In the genomic region with DNA sequence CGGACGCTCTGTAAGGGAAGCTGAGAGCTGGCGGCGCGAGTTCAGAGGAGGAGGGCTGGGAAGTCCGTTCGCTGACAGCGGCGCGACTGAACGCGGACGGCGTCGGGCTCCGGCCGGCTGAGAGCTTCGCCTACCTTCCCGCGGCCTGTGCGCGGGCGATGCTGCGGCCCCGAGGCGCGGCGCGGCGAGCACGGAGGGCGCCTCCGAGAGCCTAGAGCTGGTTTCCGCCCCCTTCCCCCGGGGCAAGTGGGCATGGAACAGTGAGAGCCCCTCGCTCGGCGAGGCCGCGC, we compare ENCODE assay signal across 8 mouse cellular contexts. TPM values are rescaled to one million over a fixed set of nuclear protein-coding genes. Genes with fewer than 3 reads are reported as not detected.
DNase-seq lines count a peak whose midpoint lies in the region; ATAC-seq and TF ChIP-seq lines count a peak whose summit lies in the region.

No protein-coding gene starts in this region.

- H3K9ac ChIP-seq in embryonic facial prominence, embryonic 11.5 days (replicated peaks; ENCODE audit: low read length): peak overlapping the region; percentile 71
- peak overlapping the region; percentile 53 for H3K9ac ChIP-seq in intestine, embryonic 14.5 days (ENCODE audit: low read length)

- no peak for TF ChIP-seq CTCF in left cerebral cortex, adult 2 months (IDR thresholded peaks at IDR 0.05)

- intact Hi-C loops in left cerebral cortex, adult 2 months (cut with DNase I): loop anchor here (2.0 to 10.0 kb wide), 4 partner anchors 22 to 438 kb away; no protein-coding TSS in a partner anchor

- H3K27ac ChIP-seq in left cerebral cortex, adult 2 months: peak overlapping the region; percentile 41
- H3K27ac ChIP-seq in embryonic facial prominence, embryonic 11.5 days (replicated peaks; ENCODE audit: low read depth, low read length): peak overlapping the region; percentile 68
- H3K27ac ChIP-seq in intestine, embryonic 14.5 days (ENCODE audit: low read depth): peak overlapping the region; percentile 81

- peaks cover 41% of the 10 kb centered on the region for H3K79me2 ChIP-seq in myocyte (ENCODE audit: control insufficient read depth, insufficient read depth)

- WGBS in embryonic facial prominence, embryonic 11.5 days: under 1% methylated on average over 40 of the region's 40 CpGs
- under 1% methylated on average over 39 of the region's 40 CpGs for WGBS in intestine, embryonic 14.5 days

- no peak for DNase-seq in left cerebral cortex, adult 2 months (ENCODE audit: extremely low spot score in 1 of 2, low spot score in 2 of 2)
- DNase-seq in left cerebral cortex, adult 11 months (ENCODE audit: low spot score): no peak
- no peak for DNase-seq in embryonic facial prominence, embryonic 11.5 days (ENCODE audit: low spot score)
- DNase-seq in intestine, embryonic 14.5 days (ENCODE audit: low spot score): no peak
- DNase-seq in urinary bladder, postnatal 4 days (ENCODE audit: low spot score in 2 of 2): no peak
- DNase-seq in layer of hippocampus, adult 8-10 months (ENCODE audit: low spot score in 2 of 2): no peak
- DNase-seq in gastrocnemius, adult 18-20 months (ENCODE audit: low spot score): no peak

- H3K27me3 ChIP-seq in embryonic facial prominence, embryonic 11.5 days (ENCODE audit: control insufficient read depth, insufficient read depth, low read length): no peaks in the 10 kb centered on the region
- H3K27me3 ChIP-seq in intestine, embryonic 14.5 days (replicated peaks; ENCODE audit: control insufficient read depth, insufficient read depth, low read length): no peaks in the 10 kb centered on the region; the same call in 1 of the 2 replicates
- H3K27me3 ChIP-seq in myocyte (ENCODE audit: control insufficient read depth, insufficient read depth, insufficient read length): peaks cover 7% of the 10 kb centered on the region

- peaks cover 2% of the 10 kb centered on the region; the same call in 1 of the 2 replicates for H3K4me1 ChIP-seq in embryonic facial prominence, embryonic 11.5 days (ENCODE audit: control insufficient read depth, insufficient read depth, low read length)
- peaks cover 29% of the 10 kb centered on the region for H3K4me1 ChIP-seq in intestine, embryonic 14.5 days (replicated peaks; ENCODE audit: control insufficient read depth, insufficient read depth, low read length)

- ATAC-seq in embryonic facial prominence, embryonic 11.5 days (replicated peaks; ENCODE audit: insufficient number of reproducible peaks, low FRiP score, low TSS enrichment, low read depth): no peak
- ATAC-seq in intestine, embryonic 14.5 days (replicated peaks; ENCODE audit: low FRiP score, low TSS enrichment, low read depth): peak; percentile 48

- H3ac ChIP-seq in myocyte (ENCODE audit: control insufficient read depth, insufficient read length): peak overlapping the region; percentile 86

- TF ChIP-seq POLR2A in myocyte (IDR thresholded peaks at IDR 0.05; ENCODE audit: insufficient read length, low read depth): no peak

- peak overlapping the region; percentile 80 for H3K4me2 ChIP-seq in embryonic facial prominence, embryonic 11.5 days (ENCODE audit: low read depth, low read length)
- peak overlapping the region; percentile 95 for H3K4me2 ChIP-seq in intestine, embryonic 14.5 days (ENCODE audit: low read length)
- peak overlapping the region; percentile 98 for H3K4me2 ChIP-seq in myocyte (ENCODE audit: low read depth)

- no peaks in the 10 kb centered on the region for H3K9me3 ChIP-seq in embryonic facial prominence, embryonic 11.5 days (replicated peaks; ENCODE audit: control insufficient read depth, low read length)
- H3K9me3 ChIP-seq in intestine, embryonic 14.5 days (ENCODE audit: control insufficient read depth, low read length): no peaks in the 10 kb centered on the region

- peak overlapping the region; percentile 65 for H3K4me3 ChIP-seq in left cerebral cortex, adult 2 months
- peak overlapping the region; percentile 57 for H3K4me3 ChIP-seq in embryonic facial prominence, embryonic 11.5 days (ENCODE audit: low read depth, low read length)
- H3K4me3 ChIP-seq in intestine, embryonic 14.5 days (ENCODE audit: low read depth, low read length): peak overlapping the region; percentile 65
- peak overlapping the region; percentile 72 for H3K4me3 ChIP-seq in myocyte

- H3K36me3 ChIP-seq in embryonic facial prominence, embryonic 11.5 days (replicated peaks; ENCODE audit: control insufficient read depth, insufficient read depth, low read depth, low read length): no peaks in the 10 kb centered on the region
- no peaks in the 10 kb centered on the region for H3K36me3 ChIP-seq in intestine, embryonic 14.5 days (ENCODE audit: control insufficient read depth, insufficient read depth, low read length)
- no peaks in the 10 kb centered on the region for H3K36me3 ChIP-seq in myocyte (ENCODE audit: control insufficient read depth, insufficient read depth)

TF ChIP-seq in myocyte, 11 proteins besides CTCF, POLR2A, EP300 and RAD21:
- no peak for TF ChIP-seq MYOD1 (IDR thresholded peaks at IDR 0.05; ENCODE audit: control insufficient read depth in 1 of 3, insufficient read length in 2 of 3, low read depth in 2 of 3)
- peak in 1 of 3 experiments; percentile 47 for TF ChIP-seq MYOG (IDR thresholded peaks at IDR 0.05; ENCODE audit: control insufficient read depth in 1 of 3, insufficient read depth in 1 of 3, insufficient read length in 2 of 3, low read depth in 2 of 3)
- TF ChIP-seq REST (IDR thresholded peaks at IDR 0.05; ENCODE audit: insufficient read depth, insufficient read length): no peak

RNA-seq across cellular contexts. Expression of a gene that starts 0.3 kb away (rescaled TPM):
- total RNA-seq in left cerebral cortex, adult 2 months (2021): 1 to 10 TPM; 8.1 to 9.7 TPM
- 9.7 and 10.2 TPM in 2 replicates for polyA plus RNA-seq in embryonic facial prominence, embryonic 11.5 days (2014; fragmentation: Nextera tagmentation; extraction: Ambion mirVana)
- polyA plus RNA-seq in intestine, embryonic 14.5 days (2014; fragmentation: Nextera tagmentation; extraction: Ambion mirVana): 4.1 and 4.4 TPM in 2 replicates
- polyA plus RNA-seq in myocyte (2012; fragmentation: generic; extraction: Trizol): 16.1 TPM
- 10 to 100 TPM in 2 of 4 experiments, 1 to 10 TPM in 2; 8.8 to 10.6 (median 10.1) TPM for total RNA-seq in layer of hippocampus, adult 8-10 months (2022)
- total RNA-seq in gastrocnemius, adult 18-20 months (2021): 10 to 100 TPM in 1 of 2 experiments, 1 to 10 TPM in 1; 6.9 to 11.3 TPM
